Mouse (Mus musculus): Measurements from ENCODE around the gene Ccpg1os. TPM values are rescaled to one million over a fixed set of nuclear protein-coding genes. Genes with fewer than 3 reads are reported as not detected.

Gene Ccpg1os
- polyA plus RNA-seq, 1 experiment from 2014 or later, result 22.9 TPM

GRCm38 (mm10) chr9:72943424-72943823 lies 41.8 kb downstream of the Ccpg1os start:
- Histone ChIP-seq H3K9me3 (no peaks in the 10 kb centered on the region), H3K27me3 (replicated peaks) (no peaks in the 10 kb centered on the region), H3K27ac (no peak overlapping the region), H3K4me1 (no peaks in the 10 kb centered on the region), H3K4me3 (no peak overlapping the region), H3K4me2 (no peak overlapping the region), H3K9ac (no peak overlapping the region), H3K36me3 (replicated peaks) (peaks cover 25% of the 10 kb centered on the region)
- ATAC-seq (replicated peaks), result no peak
- WGBS, result 63% methylated on average over 3 of the region's 3 CpGs

- no peak overlapping the region for H3K4me3 ChIP-seq
- WGBS, result 76% methylated on average over 2 of the region's 2 CpGs
- H3K4me1 ChIP-seq, result no peaks in the 10 kb centered on the region
- H3K9ac ChIP-seq, result no peak overlapping the region
- ATAC-seq (replicated peaks), result no peak
- no peak overlapping the region for H3K27ac ChIP-seq
- H3K36me3 ChIP-seq (replicated peaks), result no peaks in the 10 kb centered on the region
- no peaks in the 10 kb centered on the region for H3K27me3 ChIP-seq (replicated peaks)
- no peak overlapping the region for H3K4me2 ChIP-seq
- H3K9me3 ChIP-seq, result no peaks in the 10 kb centered on the region
These were observed 48.9 kb downstream of the Ccpg1os start for GRCm38 (mm10) chr9:72936301-72936700.

GRCm38 (mm10) chr9:72935309-72935708 lies 49.9 kb downstream of the Ccpg1os start:
- Histone ChIP-seq H3K9me3 (no peaks in the 10 kb centered on the region), H3K9ac (no peak overlapping the region), H3K36me3 (replicated peaks) (no peaks in the 10 kb centered on the region), H3K4me1 (no peaks in the 10 kb centered on the region), H3K27ac (no peak overlapping the region), H3K4me2 (no peak overlapping the region), H3K4me3 (no peak overlapping the region), H3K27me3 (replicated peaks) (no peaks in the 10 kb centered on the region)
- WGBS, result 86% methylated on average over 4 of the region's 4 CpGs
- ATAC-seq (replicated peaks), result no peak

- no peak for ATAC-seq (replicated peaks)
- Histone ChIP-seq H3K9ac (no peak overlapping the region), H3K4me2 (no peak overlapping the region), H3K4me3 (no peak overlapping the region), H3K36me3 (replicated peaks) (no peaks in the 10 kb centered on the region), H3K27me3 (replicated peaks) (no peaks in the 10 kb centered on the region), H3K4me1 (peaks cover 18% of the 10 kb centered on the region), H3K9me3 (no peaks in the 10 kb centered on the region), H3K27ac (no peak overlapping the region)
- WGBS, result 80% methylated on average over 13 of the region's 13 CpGs
These were observed 53.9 kb downstream of the Ccpg1os start for GRCm38 (mm10) chr9:72931166-72931790.

Small RNA genes lying within 50 kb of the gene (microRNA-seq; reads per million reads assigned to microRNA genes)
- gene Gm27353, result not detected

Other genes with a start within 250 kb of the Ccpg1os start
- 0.45 and 0.47 TPM in 2 replicates for gene Prtg, start 178.5 kb downstream of the Ccpg1os start, polyA plus RNA-seq (2015; fragmentation: Nextera tagmentation; extraction: Ambion mirVana)
- gene Pygo1, start 59.7 kb downstream of the Ccpg1os start, polyA plus RNA-seq (2015; fragmentation: Nextera tagmentation; extraction: Ambion mirVana), result 13.8 and 15.5 TPM in 2 replicates
- 1.9 and 2.5 TPM in 2 replicates for gene Dyx1c1, start 26.6 kb downstream of the Ccpg1os start, polyA plus RNA-seq (2015; fragmentation: Nextera tagmentation; extraction: Ambion mirVana)
- not detected in 2 replicates for gene Gm44503, start 26.5 kb downstream of the Ccpg1os start, polyA plus RNA-seq (2015; fragmentation: Nextera tagmentation; extraction: Ambion mirVana)
- gene Ccpg1, start within 50 bp of the Ccpg1os start, polyA plus RNA-seq (2015; fragmentation: Nextera tagmentation; extraction: Ambion mirVana), result 46.2 and 46.9 TPM in 2 replicates
- gene Pigb, start 55.0 kb upstream of the Ccpg1os start, polyA plus RNA-seq (2015; fragmentation: Nextera tagmentation; extraction: Ambion mirVana), result 15.1 and 17.2 TPM in 2 replicates
- gene Rab27a, start 59.5 kb upstream of the Ccpg1os start, polyA plus RNA-seq (2015; fragmentation: Nextera tagmentation; extraction: Ambion mirVana), result 3.1 and 3.7 TPM in 2 replicates
- 0.22 and 0.28 TPM in 2 replicates for gene Khdc3, start 116.5 kb upstream of the Ccpg1os start, polyA plus RNA-seq (2015; fragmentation: Nextera tagmentation; extraction: Ambion mirVana)
- gene Gm20509, start 117.1 kb upstream of the Ccpg1os start, polyA plus RNA-seq (2015; fragmentation: Nextera tagmentation; extraction: Ambion mirVana), result not detected in 2 replicates
- 96.0 and 100 TPM in 2 replicates for gene Rsl24d1, start 128.0 kb upstream of the Ccpg1os start, polyA plus RNA-seq (2015; fragmentation: Nextera tagmentation; extraction: Ambion mirVana)